Mouse (Mus musculus) urinary bladder, postnatal 14 days (tissue): Measurements from ENCODE around the gene Sgcg.
A peak's percentile ranks its signal among the peaks of the same experiment; 100 is the strongest.

Experiments
- DNase-seq: peaks from one replicate; pipeline ENCODE4 v3.0.0; 2021; ENCODE audit warnings: low spot score

Sgcg gene

GRCm38 (mm10) chr14:61232016-61232568 is 26.2 kb downstream of the Sgcg start:
- DNase-seq: peak; percentile 28

- DNase-seq: no peak
Measured at GRCm38 (mm10) chr14:61230179-61230578, 28.1 kb downstream of the Sgcg start.

- no peak for DNase-seq
Measured at GRCm38 (mm10) chr14:61229763-61230162, 28.5 kb downstream of the Sgcg start.

GRCm38 (mm10) chr14:61226151-61226550 is 32.1 kb downstream of the Sgcg start:
- DNase-seq: no peak

GRCm38 (mm10) chr14:61224387-61225077 is 33.8 kb downstream of the Sgcg start:
- DNase-seq: no peak

- DNase-seq: no peak
Measured at GRCm38 (mm10) chr14:61223740-61224139, 34.5 kb downstream of the Sgcg start.

GRCm38 (mm10) chr14:61222506-61222905 is 35.8 kb downstream of the Sgcg start:
- no peak for DNase-seq

- no peak for DNase-seq
Measured at GRCm38 (mm10) chr14:61221166-61221565, 37.1 kb downstream of the Sgcg start.

GRCm38 (mm10) chr14:61211754-61212153 is 46.5 kb downstream of the Sgcg start:
- DNase-seq: no peak

- no peak for DNase-seq
Measured at GRCm38 (mm10) chr14:61210111-61210510, 48.2 kb downstream of the Sgcg start.

GRCm38 (mm10) chr14:61194416-61194815 is 63.9 kb downstream of the Sgcg start:
- no peak for DNase-seq

- no peak for DNase-seq
Measured at GRCm38 (mm10) chr14:61192326-61192725, 66.0 kb downstream of the Sgcg start.

- DNase-seq: no peak
Measured at GRCm38 (mm10) chr14:61191904-61192303, 66.4 kb downstream of the Sgcg start.

- peak; percentile 33 for DNase-seq
Measured at GRCm38 (mm10) chr14:61173229-61173628, 85.1 kb downstream of the Sgcg start.

- DNase-seq: peak; percentile 98
Measured at GRCm38 (mm10) chr14:61172548-61173158, 85.6 kb downstream of the Sgcg start.

GRCm38 (mm10) chr14:61171261-61171970 is 86.9 kb downstream of the Sgcg start:
- no peak for DNase-seq
